Mouse (Mus musculus): ENCODE measurements around the gene Dido1.

Gene Dido1

GRCm38 (mm10) chr2:180724585-180725413 is 15.0 kb upstream of the Dido1 start, which contains the start of gene Slc17a9:
Slc17a9 (plus strand) TSS chr2:180725263.
- WGBS, result 7% methylated on average over 18 of the region's 18 CpGs

GRCm38 (mm10) chr2:180723865-180724264 is 14.1 kb upstream of the Dido1 start:
- WGBS, result 63% methylated on average over 2 of the region's 2 CpGs

GRCm38 (mm10) chr2:180722748-180723147 is 12.9 kb upstream of the Dido1 start:
- WGBS, result 91% methylated on average over 5 of the region's 5 CpGs

- WGBS, result 74% methylated on average over 5 of the region's 5 CpGs
These were observed 2.4 kb upstream of the Dido1 start for GRCm38 (mm10) chr2:180712037-180712689.

- WGBS, result 63% methylated on average over 4 of the region's 4 CpGs
These were observed 1.7 kb upstream of the Dido1 start for GRCm38 (mm10) chr2:180711527-180711926.

- WGBS, result 1% methylated on average over 64 of the region's 64 CpGs
These were observed 717 bp upstream of the Dido1 start for GRCm38 (mm10) chr2:180710276-180711155.

- under 1% methylated on average over 39 of the region's 39 CpGs for WGBS
These were observed 526 bp downstream of the Dido1 start for GRCm38 (mm10) chr2:180709023-180709922.

GRCm38 (mm10) chr2:180705975-180706374 is 3.8 kb downstream of the Dido1 start:
- WGBS, result 96% methylated on average over 5 of the region's 5 CpGs

- WGBS, result 61% methylated on average over 3 of the region's 3 CpGs
These were observed 4.7 kb downstream of the Dido1 start for GRCm38 (mm10) chr2:180705066-180705465.

GRCm38 (mm10) chr2:180704591-180704990 is 5.2 kb downstream of the Dido1 start:
- 72% methylated on average over 8 of the region's 8 CpGs for WGBS

- WGBS, result 64% methylated on average over 3 of the region's 3 CpGs
These were observed 6.0 kb downstream of the Dido1 start for GRCm38 (mm10) chr2:180703645-180704359.

GRCm38 (mm10) chr2:180703175-180703574 is 6.6 kb downstream of the Dido1 start:
- 82% methylated on average over 5 of the region's 5 CpGs for WGBS

- WGBS, result 20% methylated on average over 4 of the region's 4 CpGs
These were observed 7.1 kb downstream of the Dido1 start for GRCm38 (mm10) chr2:180702701-180703149.

- WGBS, result under 1% methylated on average over 66 of the region's 66 CpGs
These were observed 7.8 kb downstream of the Dido1 start for GRCm38 (mm10) chr2:180701767-180702621.

GRCm38 (mm10) chr2:180701053-180701766 is 8.6 kb downstream of the Dido1 start:
- WGBS, result 5% methylated on average over 26 of the region's 26 CpGs

- WGBS, result 55% methylated on average over 5 of the region's 5 CpGs
These were observed 9.3 kb downstream of the Dido1 start for GRCm38 (mm10) chr2:180700457-180700856.

- WGBS, result 44% methylated on average over 2 of the region's 2 CpGs
These were observed 14.6 kb downstream of the Dido1 start for GRCm38 (mm10) chr2:180695176-180695575.

- WGBS, result 3% methylated on average over 1 of the region's 1 CpGs
These were observed 17.2 kb downstream of the Dido1 start for GRCm38 (mm10) chr2:180692630-180693029.

GRCm38 (mm10) chr2:180689841-180690240 is 20.0 kb downstream of the Dido1 start:
- WGBS, result 51% methylated on average over 5 of the region's 5 CpGs
